Mouse (Mus musculus): Measurements from ENCODE around the gene Gse1.

GRCm38 (mm10) chr8:120473729-120474364 is 245.6 kb downstream of the Gse1 start:
- no peak for TF ChIP-seq GATA1 (IDR thresholded peaks at IDR 0.05; ENCODE audit: low read length)
- TF ChIP-seq TAL1 (IDR thresholded peaks at IDR 0.05; ENCODE audit: low read length), result no peak
